Mouse (Mus musculus) CH12.LX (cell line): ENCODE measurements at regions not wholly inside any gene's neighbourhood (a gene's known extent, or its start where the extent isn't known, plus 50 kb on each side); places are given as distances from the start of the nearest gene placed in this dataset.

ENCODE experiments used
- DNase-seq: peaks from one replicate; pipeline ENCODE4 v3.0.0-alpha.2; 2013; ENCODE audit errors: extremely low read depth
- H3K27ac ChIP-seq: 2 replicates; pipeline ENCODE4 v1.5.1; 2012; ENCODE audit warnings: low read depth, mild to moderate bottlenecking, control low read depth, moderate library complexity; ENCODE audit not compliant: insufficient read depth
- H3K27me3 ChIP-seq: replicated peaks from 2 replicates; pipeline ENCODE3; 2012; ENCODE audit warnings: inconsistent platforms
- H3K36me3 ChIP-seq, 2 experiments: replicated peaks in 1 of 2; 2 replicates each; pipeline versions ENCODE3 to v1.6.1; 2012; ENCODE audit warnings: inconsistent platforms in 1 of 2, low read length in 1 of 2, mild to moderate bottlenecking in 1 of 2, mixed read lengths in 1 of 2, moderate library complexity in 1 of 2; ENCODE audit not compliant: control insufficient read depth in 1 of 2, insufficient read depth in 1 of 2
- H3K4me1 ChIP-seq, 2 experiments: 2 replicates each; pipeline ENCODE4 v1.6.1; 2012; ENCODE audit warnings: inconsistent platforms in 1 of 2, moderate library complexity in 1 of 2; ENCODE audit not compliant: insufficient read depth in 2 of 2, control insufficient read depth in 1 of 2
- H3K4me2 ChIP-seq: 2 replicates; pipeline ENCODE4 v1.6.1; 2012; ENCODE audit warnings: low read depth, mild to moderate bottlenecking, control low read depth; ENCODE audit not compliant: poor library complexity, insufficient read depth, severe bottlenecking
- H3K4me3 ChIP-seq, 3 experiments: fragments of 150-350 bp in 1 of 3; sonication (generic) in 1 of 3; replicated peaks in 1 of 3; 2 replicates each; pipeline versions ENCODE3 to v1.5.1; 2011 to 2012; ENCODE audit warnings: low read depth in 2 of 3, low read length in 2 of 3, mild to moderate bottlenecking in 2 of 3, moderate library complexity in 2 of 3, control low read depth in 1 of 3, improper control_type of control experiment in 1 of 3, inconsistent platforms in 1 of 3, mixed read lengths in 1 of 3; ENCODE audit not compliant: poor library complexity in 1 of 3
- H3K79me2 ChIP-seq: replicated peaks from 2 replicates; pipeline ENCODE4 v1.6.1; 2012; ENCODE audit warnings: mild to moderate bottlenecking, moderate library complexity; ENCODE audit not compliant: control insufficient read depth, poor library complexity, insufficient read depth, severe bottlenecking; ENCODE audit errors: extremely low read depth
- H3K9ac ChIP-seq: 2 replicates; pipeline ENCODE4 v1.6.1; 2012; ENCODE audit warnings: low read depth, mild to moderate bottlenecking, control low read depth, moderate library complexity; ENCODE audit not compliant: insufficient read depth
- H3K9me3 ChIP-seq: replicated peaks from 2 replicates; pipeline ENCODE3; 2012; ENCODE audit warnings: low read length, inconsistent platforms, mixed read lengths
- CTCF ChIP-seq, 2 experiments: IDR thresholded peaks in 1 of 2; conservative IDR thresholded peaks in 1 of 2; 2 replicates each; pipeline ENCODE4 v1.5.1; 2011 to 2012; ENCODE audit warnings: low read depth in 2 of 2, low read length in 2 of 2, improper control_type of control experiment in 1 of 2, inconsistent platforms in 1 of 2, mild to moderate bottlenecking in 1 of 2, moderate library complexity in 1 of 2
- ELF1 ChIP-seq: IDR thresholded peaks from 2 replicates; pipeline ENCODE4 v1.6.1; 2014; ENCODE audit warnings: low read depth, mild to moderate bottlenecking, inconsistent platforms, low read length, improper control_type of control experiment
- HCFC1 ChIP-seq: IDR thresholded peaks from 2 replicates; pipeline ENCODE4 v1.6.1; 2012; ENCODE audit warnings: low read depth, mild to moderate bottlenecking, inconsistent platforms, low read length, improper control_type of control experiment
- MAZ ChIP-seq: IDR thresholded peaks from 2 replicates; pipeline ENCODE4 v1.6.1; 2012; ENCODE audit warnings: low read depth, mild to moderate bottlenecking, inconsistent platforms, low read length, improper control_type of control experiment, moderate library complexity
- MXI1 ChIP-seq: IDR thresholded peaks from 2 replicates; pipeline ENCODE4 v1.6.1; 2011; ENCODE audit warnings: mild to moderate bottlenecking, low read depth, low read length, improper control_type of control experiment
- PAX5 ChIP-seq: IDR thresholded peaks from 2 replicates; pipeline ENCODE4 v1.6.1; 2012; ENCODE audit warnings: low read length, inconsistent platforms, mixed read lengths
- POLR2A ChIP-seq: IDR thresholded peaks from 2 replicates; pipeline ENCODE4 v1.6.1; 2011; ENCODE audit warnings: low read depth, mild to moderate bottlenecking, improper control_type of control experiment, low read length
- RAD21 ChIP-seq: IDR thresholded peaks from 2 replicates; pipeline ENCODE4 v1.6.1; 2011; ENCODE audit warnings: low read depth, mild to moderate bottlenecking, low read length, improper control_type of control experiment, moderate library complexity
- RCOR1 ChIP-seq: conservative IDR thresholded peaks from 2 replicates; pipeline ENCODE4 v1.6.1; 2012; ENCODE audit warnings: low read depth, mild to moderate bottlenecking, inconsistent platforms, low read length, improper control_type of control experiment
- TBP ChIP-seq: conservative IDR thresholded peaks from 2 replicates; pipeline ENCODE4 v1.6.1; 2011; ENCODE audit warnings: low read depth, low read length, improper control_type of control experiment
- ZKSCAN1 ChIP-seq: IDR thresholded peaks from 2 replicates; pipeline ENCODE4 v1.6.1; 2012; ENCODE audit warnings: low read depth, inconsistent platforms, low read length, improper control_type of control experiment, borderline replicate concordance
- dilution Hi-C: fragments of 300-500 bp; cut with MboI; formaldehyde crosslinking; loops from 2 replicates; pipeline ENCODE4 v1.14.3; 2020; ENCODE audit warnings: low sequenced_read_pairs; ENCODE audit not compliant: extremely low pct_unique_long_range_greater_than_20kb, extremely low pct_ligation_motif_present
- in situ Hi-C: fragments of 300-500 bp; cut with MboI; formaldehyde crosslinking; loops from 3 replicates; pipeline ENCODE4 v1.14.3; 2019; ENCODE audit warnings: low sequenced_read_pairs, low pct_ligation_motif_present, low pct_unique_long_range_greater_than_20kb, mixed read lengths

GRCm38 (mm10) chr8:115806139-115806538, 98.5 kb upstream of the Maf start:
- H3K4me2 ChIP-seq: no peak overlapping the region
- no peaks in the 10 kb centered on the region for H3K79me2 ChIP-seq
- no peaks in the 10 kb centered on the region for H3K4me1 ChIP-seq
- no peak overlapping the region for H3K27ac ChIP-seq
- H3K27me3 ChIP-seq: peaks cover 1% of the 10 kb centered on the region
- H3K9me3 ChIP-seq: peaks cover 18% of the 10 kb centered on the region
- no peak for DNase-seq
- H3K9ac ChIP-seq: no peak overlapping the region
- dilution Hi-C loops: no loop called here
- H3K36me3 ChIP-seq: no peaks in the 10 kb centered on the region
- in situ Hi-C loops: no loop called here
- no peak overlapping the region for H3K4me3 ChIP-seq
- no peak for TF ChIP-seq ELF1

GRCm38 (mm10) chr8:115793587-115793986, 86.0 kb upstream of the Maf start:
- TF ChIP-seq MXI1 (no peak), POLR2A (no peak), TBP (no peak), ZKSCAN1 (no peak), MAZ (no peak), PAX5 (no peak), RAD21 (no peak), HCFC1 (no peak), CTCF (conservative IDR thresholded peaks at IDR 0.05 in 1 of 2, IDR thresholded peaks at IDR 0.05 in 1 of 2; ENCODE audit: low read depth in 2 of 2, low read length in 2 of 2) (no peak), RCOR1 (no peak)
- Histone ChIP-seq H3K27ac (no peak overlapping the region), H3K9ac (no peak overlapping the region), H3K9me3 (peaks cover 9% of the 10 kb centered on the region), H3K4me2 (no peak overlapping the region), H3K4me3 (no peak overlapping the region), H3K79me2 (no peaks in the 10 kb centered on the region), H3K27me3 (peaks cover 3% of the 10 kb centered on the region), H3K36me3 (no peaks in the 10 kb centered on the region), H3K4me1 (no peaks in the 10 kb centered on the region)
- dilution Hi-C loops: no loop called here
- DNase-seq: no peak
- in situ Hi-C loops: no loop called here

GRCm38 (mm10) chr8:115788421-115788820, 80.8 kb upstream of the Maf start:
- Histone ChIP-seq H3K4me3 (no peak overlapping the region), H3K4me2 (no peak overlapping the region), H3K4me1 (no peaks in the 10 kb centered on the region), H3K79me2 (no peaks in the 10 kb centered on the region), H3K36me3 (no peaks in the 10 kb centered on the region), H3K9me3 (peaks cover 24% of the 10 kb centered on the region), H3K27me3 (peaks cover 5% of the 10 kb centered on the region), H3K9ac (no peak overlapping the region), H3K27ac (no peak overlapping the region)
- dilution Hi-C loops: no loop called here
- TF ChIP-seq CTCF (conservative IDR thresholded peaks at IDR 0.05 in 1 of 2, IDR thresholded peaks at IDR 0.05 in 1 of 2; ENCODE audit: low read depth in 2 of 2, low read length in 2 of 2): no peak
- DNase-seq: no peak
- in situ Hi-C loops: no loop called here
